In the genomic region with DNA sequence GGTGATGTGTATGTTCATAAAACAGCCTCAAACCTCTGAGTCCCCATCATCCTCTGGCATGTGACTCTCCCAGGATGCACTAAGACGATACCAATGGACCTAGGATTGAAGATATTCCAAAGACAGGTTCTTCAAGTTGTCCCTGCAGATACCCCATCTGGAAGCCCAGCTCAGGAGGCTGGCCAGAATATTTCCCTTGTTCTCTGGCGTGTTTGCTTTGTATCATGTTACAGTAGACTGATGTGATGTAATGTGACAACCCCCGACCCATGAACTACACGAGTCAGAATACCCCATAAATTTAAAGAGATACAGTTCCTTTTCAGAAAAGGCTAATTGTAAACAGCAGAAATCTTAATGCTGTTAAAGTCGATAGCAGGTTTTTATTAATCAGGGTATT, we compare ENCODE assay signal across 24 mouse cellular contexts.
DNase-seq lines count a peak whose midpoint lies in the region; ATAC-seq and TF ChIP-seq lines count a peak whose summit lies in the region.
"Had no signal": no experiment of that assay in that cellular context is flagged by ENCODE, and none has a peak within 500 bp of the region (broad histone marks: within the 10 kb centered on the region; RNA-seq: fewer than 3 reads in every experiment).

No protein-coding gene starts in this region.

- TF ChIP-seq CTCF in kidney, postnatal 0 days (IDR thresholded peaks at IDR 0.05; ENCODE audit: low read depth): no peak
- TF ChIP-seq CTCF in left cerebral cortex, adult 2 months (IDR thresholded peaks at IDR 0.05): no peak

- H3K9me3 ChIP-seq in kidney, postnatal 0 days (replicated peaks; ENCODE audit: low read length): no peaks in the 10 kb centered on the region
- H3K9me3 ChIP-seq in embryonic facial prominence, embryonic 14.5 days (ENCODE audit: control insufficient read depth, low read length): no peaks in the 10 kb centered on the region
- H3K9me3 ChIP-seq: forebrain, embryonic 13.5 days; heart, embryonic 12.5 days; hindbrain, embryonic 12.5 days; liver, embryonic 15.5 days; midbrain, embryonic 13.5 days; neural tube, embryonic 12.5 days; stomach, embryonic 15.5 days had no signal

- no peak for ATAC-seq in kidney, postnatal 0 days (replicated peaks; ENCODE audit: low FRiP score, low read depth)
- ATAC-seq in embryonic facial prominence, embryonic 14.5 days (ENCODE audit: low read depth): peak; percentile 55; the same call in 1 of the 2 replicates
- ATAC-seq: activated CD4-positive, CD25-positive, alpha-beta regulatory T cell, adult 4 months; forebrain, embryonic 13.5 days; midbrain, embryonic 13.5 days had no signal

- DNase-seq in kidney, postnatal 0 days (ENCODE audit: low spot score): peak; percentile 46
- DNase-seq in kidney, postnatal 4 days: no peak
- peak; percentile 4 for DNase-seq in NIH3T3 (ENCODE audit: low read depth)
- peak; percentile 60 for DNase-seq in embryo, embryonic 10 days (ENCODE audit: low spot score)
- DNase-seq in embryonic facial prominence, embryonic 14.5 days (ENCODE audit: low spot score): peak; percentile 69
- DNase-seq in yolk sac, embryonic 10.5 days (ENCODE audit: low spot score): no peak
- DNase-seq in left cerebral cortex, adult 2 months (ENCODE audit: extremely low spot score in 1 of 2, low spot score in 2 of 2): no peak
- DNase-seq: adrenal gland, adult 8-10 months; heart, postnatal 14 days; kidney, adult 11 months; kidney, postnatal 25 days; liver; lung, postnatal 10 days; right cerebral cortex, adult 18-20 months; thymus, adult 18-20 months; thymus, postnatal 4 days had no signal

- no peak overlapping the region for H3K9ac ChIP-seq in kidney, postnatal 0 days (ENCODE audit: low read depth, low read length)
- H3K9ac ChIP-seq in embryonic facial prominence, embryonic 14.5 days (ENCODE audit: low read depth, low read length): no peak overlapping the region
- H3K9ac ChIP-seq: forebrain, embryonic 13.5 days; heart, embryonic 12.5 days; hindbrain, embryonic 12.5 days; liver, embryonic 15.5 days; midbrain, embryonic 13.5 days; neural tube, embryonic 12.5 days; stomach, embryonic 15.5 days had no signal

- no peaks in the 10 kb centered on the region for H3K36me3 ChIP-seq in kidney, postnatal 0 days (ENCODE audit: insufficient read depth, low read length)
- no peaks in the 10 kb centered on the region for H3K36me3 ChIP-seq in embryonic facial prominence, embryonic 14.5 days (ENCODE audit: control insufficient read depth, insufficient read depth, low read length)
- H3K36me3 ChIP-seq: heart, embryonic 12.5 days; hindbrain, embryonic 12.5 days; liver, embryonic 15.5 days; midbrain, embryonic 13.5 days; neural tube, embryonic 12.5 days; stomach, embryonic 15.5 days had no signal

- 11% methylated on average over 5 of the region's 5 CpGs for WGBS in kidney, postnatal 0 days
- 15% methylated on average over 5 of the region's 5 CpGs for whole genome bisulfite sequencing in embryonic facial prominence, embryonic 14.5 days

- H3K4me1 ChIP-seq in kidney, postnatal 0 days (replicated peaks; ENCODE audit: insufficient read depth, low read length): no peaks in the 10 kb centered on the region
- no peaks in the 10 kb centered on the region for H3K4me1 ChIP-seq in embryonic facial prominence, embryonic 14.5 days (ENCODE audit: control insufficient read depth, insufficient read depth, low read length)
- H3K4me1 ChIP-seq: heart, embryonic 12.5 days; liver, embryonic 15.5 days; midbrain, embryonic 13.5 days; stomach, embryonic 15.5 days had no signal

- no peak overlapping the region for H3K27ac ChIP-seq in kidney, postnatal 0 days
- H3K27ac ChIP-seq in embryonic facial prominence, embryonic 14.5 days (replicated peaks; ENCODE audit: low read depth, low read length): no peak overlapping the region
- H3K27ac ChIP-seq in left cerebral cortex, adult 2 months: no peak overlapping the region
- H3K27ac ChIP-seq: forebrain, embryonic 13.5 days; hindbrain, embryonic 12.5 days; liver, embryonic 15.5 days; midbrain, embryonic 13.5 days; neural tube, embryonic 12.5 days; stomach, embryonic 15.5 days had no signal

- intact Hi-C loops in left cerebral cortex, adult 2 months (cut with DNase I): no loop called here

- H3K4me2 ChIP-seq in kidney, postnatal 0 days (ENCODE audit: low read length): no peak overlapping the region
- H3K4me2 ChIP-seq in embryonic facial prominence, embryonic 14.5 days (ENCODE audit: low read depth, low read length): no peak overlapping the region
- H3K4me2 ChIP-seq: forebrain, embryonic 13.5 days; heart, embryonic 12.5 days; hindbrain, embryonic 12.5 days; liver, embryonic 15.5 days; midbrain, embryonic 13.5 days; neural tube, embryonic 12.5 days; stomach, embryonic 15.5 days had no signal

- no peak overlapping the region for H3K4me3 ChIP-seq in kidney, postnatal 0 days (replicated peaks; ENCODE audit: low read depth, low read length)
- no peak overlapping the region for H3K4me3 ChIP-seq in embryonic facial prominence, embryonic 14.5 days (ENCODE audit: low read depth, low read length)
- H3K4me3 ChIP-seq in left cerebral cortex, adult 2 months: no peak overlapping the region
- H3K4me3 ChIP-seq: forebrain, embryonic 13.5 days; heart, embryonic 12.5 days; hindbrain, embryonic 12.5 days; liver, embryonic 15.5 days; midbrain, embryonic 13.5 days; neural tube, embryonic 12.5 days; stomach, embryonic 15.5 days had no signal

- no peaks in the 10 kb centered on the region for H3K27me3 ChIP-seq in kidney, postnatal 0 days (ENCODE audit: insufficient read depth, low read length)
- no peaks in the 10 kb centered on the region for H3K27me3 ChIP-seq in embryonic facial prominence, embryonic 14.5 days (replicated peaks; ENCODE audit: control insufficient read depth, insufficient read depth, low read length)
- H3K27me3 ChIP-seq: forebrain, embryonic 13.5 days; heart, embryonic 12.5 days; hindbrain, embryonic 12.5 days; liver, embryonic 15.5 days; midbrain, embryonic 13.5 days; neural tube, embryonic 12.5 days; stomach, embryonic 15.5 days had no signal

Comparison
In these comparisons a context has a peak if more than half of its experiments do, and no peak if none do; other contexts are left out.
1. DNase-seq: peak in kidney, postnatal 0 days (single experiment), NIH3T3 (single experiment), embryo, embryonic 10 days (single experiment) and embryonic facial prominence, embryonic 14.5 days (single experiment); none in kidney, postnatal 4 days (0 of 2), yolk sac, embryonic 10.5 days (single experiment) and left cerebral cortex, adult 2 months (0 of 2).